Mouse (Mus musculus): Measurements from ENCODE around the gene Apobec4. TPM values are rescaled to one million over a fixed set of nuclear protein-coding genes. Genes with fewer than 3 reads are reported as not detected.

Apobec4 gene
- not detected for total RNA-seq (2023)

GRCm38 (mm10) chr1:152750312-152750965 lies at the start of gene Apobec4:
TSS of gene Apobec4 (plus strand) at chr1:152750551.

DNA sequence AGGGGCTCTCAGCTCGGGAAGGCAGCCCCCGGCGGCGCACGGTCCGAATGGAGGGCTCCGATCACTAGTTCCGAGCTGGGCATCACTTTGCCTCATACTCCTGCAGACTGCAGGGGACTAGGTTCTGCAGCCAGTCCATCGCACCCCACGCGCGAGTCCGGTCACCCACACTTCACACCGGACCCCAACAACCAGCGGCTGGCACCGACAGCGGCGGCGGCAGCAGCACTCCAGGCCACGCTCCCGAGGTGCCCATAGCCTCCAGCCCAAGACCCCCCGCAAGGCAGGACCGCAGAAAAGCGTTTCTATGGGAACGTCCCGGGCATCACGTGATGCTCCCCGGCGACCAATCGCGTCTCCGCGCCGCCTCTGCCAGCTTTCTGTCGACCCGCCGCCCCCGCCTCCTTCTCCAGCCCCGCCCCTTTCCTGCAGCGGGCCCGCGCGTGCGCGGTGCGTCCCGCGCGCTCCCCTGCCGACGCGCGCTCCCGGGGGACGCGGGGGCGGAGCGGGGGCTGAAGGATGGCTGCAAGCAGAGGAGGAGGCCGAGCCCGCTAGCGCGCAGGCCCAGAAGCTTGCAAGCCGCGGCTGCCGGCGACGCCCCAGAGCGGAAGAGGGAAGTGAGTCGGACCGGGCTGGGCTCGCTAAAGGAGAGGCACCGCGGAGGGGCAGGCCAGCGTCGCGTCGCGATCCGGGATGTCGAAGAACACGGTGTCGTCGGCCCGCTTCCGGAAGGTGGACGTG lies 15.9 kb downstream of the Apobec4 start, which contains the start of the genes Rgl1 and Arpc5:
Rgl1 (minus strand) TSS at position 320 of the 741 bp plus-strand sequence.
Arpc5 (plus strand) TSS at position 511 of the 741 bp plus-strand sequence.

GRCm38 (mm10) chr1:152799897-152800296 lies 49.5 kb downstream of the Apobec4 start, which contains the start of gene Ncf2:
TSS of gene Ncf2 (plus strand) at chr1:152800194.

Other genes with a start within 250 kb of the Apobec4 start
- 1 to 10 TPM; 1.5 to 2.3 TPM for gene Rgl1, start 15.8 kb downstream of the Apobec4 start, total RNA-seq (2023)
- 100 to 1,000 TPM; 449 to 481 TPM for gene Arpc5, start 16.0 kb downstream of the Apobec4 start, total RNA-seq (2023)
- 1,000 to 10,000 TPM in 1 of 2 experiments, 100 to 1,000 TPM in 1; 996 to 1,022 TPM for gene Ncf2, start 49.6 kb downstream of the Apobec4 start, total RNA-seq (2023)
- gene Smg7, start 152.1 kb downstream of the Apobec4 start, total RNA-seq (2023), result 10 to 100 TPM; 54.9 to 57.9 TPM
- gene Nmnat2, start 204.4 kb downstream of the Apobec4 start, total RNA-seq (2023), result not detected